In genomic region chr11:6390376-6391053, GRCm38 (mm10) we compare ENCODE assay signal across 8 mouse cellular contexts. TPM values are rescaled to one million over a fixed set of nuclear protein-coding genes. Genes with fewer than 3 reads are reported as not detected.
DNase-seq lines count a peak whose midpoint lies in the region; ATAC-seq lines count a peak whose summit lies in the region.

No protein-coding gene starts in this region.

- peaks cover 62% of the 10 kb centered on the region for H3K4me1 ChIP-seq in megakaryocyte, embryonic 14.5 days
- peaks cover 16% of the 10 kb centered on the region for H3K4me1 ChIP-seq in limb, embryonic 13.5 days
- peaks cover 12% of the 10 kb centered on the region; the same call in 1 of the 2 replicates for H3K4me1 ChIP-seq in stomach, embryonic 15.5 days

- H3K9ac ChIP-seq in limb, embryonic 13.5 days = peak overlapping the region; percentile 86
- H3K9ac ChIP-seq in stomach, embryonic 15.5 days = no peak overlapping the region

- H3K4me2 ChIP-seq in limb, embryonic 13.5 days (replicated peaks) = peak overlapping the region; percentile 88
- H3K4me2 ChIP-seq in stomach, embryonic 15.5 days = peak overlapping the region; percentile 90

- peaks cover 39% of the 10 kb centered on the region for H3K36me3 ChIP-seq in megakaryocyte, embryonic 14.5 days (replicated peaks; ENCODE audit: low read length)
- peaks cover 29% of the 10 kb centered on the region for H3K36me3 ChIP-seq in limb, embryonic 13.5 days
- H3K36me3 ChIP-seq in stomach, embryonic 15.5 days = no peaks in the 10 kb centered on the region; the same call in 1 of the 2 replicates

- H3K9me3 ChIP-seq in megakaryocyte, embryonic 14.5 days = no peaks in the 10 kb centered on the region
- no peaks in the 10 kb centered on the region for H3K9me3 ChIP-seq in limb, embryonic 13.5 days
- H3K9me3 ChIP-seq in stomach, embryonic 15.5 days = no peaks in the 10 kb centered on the region

- no peak for ATAC-seq in cerebellum, adult (ENCODE audit: insufficient number of reproducible peaks, low FRiP score, low TSS enrichment)
- ATAC-seq in megakaryocyte, adult 5-6 weeks (ENCODE audit: poor library complexity, severe bottlenecking) = no peak
- ATAC-seq in limb, embryonic 13.5 days (ENCODE audit: low FRiP score, low read depth) = no peak
- no peak for ATAC-seq in stomach, embryonic 15.5 days (ENCODE audit: insufficient read depth, low FRiP score, low read depth)

- peak overlapping the region; percentile 95 for H3K4me3 ChIP-seq in megakaryocyte, embryonic 14.5 days (replicated peaks)
- H3K4me3 ChIP-seq in limb, embryonic 13.5 days = peak overlapping the region; percentile 86
- H3K4me3 ChIP-seq in stomach, embryonic 15.5 days (replicated peaks) = peak overlapping the region; percentile 76

- 86% methylated on average over 8 of the region's 8 CpGs for WGBS in limb, embryonic 13.5 days
- WGBS in stomach, embryonic 15.5 days = 77% methylated on average over 8 of the region's 8 CpGs

- no peaks in the 10 kb centered on the region for H3K27me3 ChIP-seq in megakaryocyte, embryonic 14.5 days (replicated peaks)
- no peaks in the 10 kb centered on the region for H3K27me3 ChIP-seq in limb, embryonic 13.5 days
- no peaks in the 10 kb centered on the region for H3K27me3 ChIP-seq in stomach, embryonic 15.5 days (replicated peaks)

- peak; percentile 49 for DNase-seq in cerebellum, adult 9-10 months
- DNase-seq in urinary bladder, adult 2 months (ENCODE audit: low spot score) = no peak
- no peak for DNase-seq in left cerebral cortex, adult 11 months (ENCODE audit: low spot score)

- H3K27ac ChIP-seq in limb, embryonic 13.5 days = no peak overlapping the region
- no peak overlapping the region for H3K27ac ChIP-seq in stomach, embryonic 15.5 days

RNA-seq across cellular contexts. Expression of gene Zmiz2, which starts 1.6 kb away (rescaled TPM):
- 225 and 608 TPM in 2 replicates for polyA plus RNA-seq in megakaryocyte, embryonic 14.5 days (2012; ENCODE audit: insufficient read depth, low replicate concordance)
- total RNA-seq in megakaryocyte, adult 5-6 weeks (2015) = 37.8 and 39.0 TPM in 2 replicates
- 7.9 and 12.6 TPM in 2 replicates for total RNA-seq in megakaryocyte, adult 5-6 weeks (2017)
- polyA plus RNA-seq in limb, embryonic 13.5 days (2015; fragmentation: Nextera tagmentation; extraction: Ambion mirVana) = 10.1 and 10.3 TPM in 2 replicates
- 10.7 and 11.1 TPM in 2 replicates for polyA plus RNA-seq in stomach, embryonic 15.5 days (2015; fragmentation: Nextera tagmentation; extraction: Ambion mirVana)
- polyA plus RNA-seq in urinary bladder, adult 2 months (2012; rRNA removed) = 12.4 and 33.6 TPM in 2 replicates

RNA-seq across cellular contexts. Expression of gene Ppia, which starts 24.7 kb away (rescaled TPM):
- 18.2 and 172 TPM in 2 replicates for polyA plus RNA-seq in megakaryocyte, embryonic 14.5 days (2012; ENCODE audit: insufficient read depth, low replicate concordance)
- total RNA-seq in megakaryocyte, adult 5-6 weeks (2015) = 3,541 and 3,784 TPM in 2 replicates
- 1,457 and 1,607 TPM in 2 replicates for total RNA-seq in megakaryocyte, adult 5-6 weeks (2017)
- 4,950 and 5,155 TPM in 2 replicates for polyA plus RNA-seq in limb, embryonic 13.5 days (2015; fragmentation: Nextera tagmentation; extraction: Ambion mirVana)
- polyA plus RNA-seq in stomach, embryonic 15.5 days (2015; fragmentation: Nextera tagmentation; extraction: Ambion mirVana) = 5,074 and 5,744 TPM in 2 replicates
- 1,961 and 2,442 TPM in 2 replicates for polyA plus RNA-seq in urinary bladder, adult 2 months (2012; rRNA removed)

RNA-seq across cellular contexts. Expression of gene H2afv, which starts 53.7 kb away (rescaled TPM):
- polyA plus RNA-seq in megakaryocyte, embryonic 14.5 days (2012; ENCODE audit: insufficient read depth, low replicate concordance) = 23.2 and 32.7 TPM in 2 replicates
- total RNA-seq in megakaryocyte, adult 5-6 weeks (2015) = 235 and 240 TPM in 2 replicates
- total RNA-seq in megakaryocyte, adult 5-6 weeks (2017) = 173 and 184 TPM in 2 replicates
- polyA plus RNA-seq in limb, embryonic 13.5 days (2015; fragmentation: Nextera tagmentation; extraction: Ambion mirVana) = 657 and 704 TPM in 2 replicates
- polyA plus RNA-seq in stomach, embryonic 15.5 days (2015; fragmentation: Nextera tagmentation; extraction: Ambion mirVana) = 399 and 425 TPM in 2 replicates
- 97.0 and 110 TPM in 2 replicates for polyA plus RNA-seq in urinary bladder, adult 2 months (2012; rRNA removed)

Comparison
In these comparisons a context has a peak if more than half of its experiments do, and no peak if none do; other contexts are left out.
1. RNA of gene Ppia, which starts 24.7 kb away (polyA plus RNA-seq): 5,074 to 5,744 TPM in stomach, embryonic 15.5 days, 4,950 to 5,155 TPM in limb, embryonic 13.5 days and 1,961 to 2,442 TPM in urinary bladder, adult 2 months; 18.2 to 172 TPM in megakaryocyte, embryonic 14.5 days; every median in the first group is over 10 times any median in the second.
2. Peak in every context shown above with its lines, with median percentiles within 50 percentile points of each other: H3K4me3 ChIP-seq.